Mouse (Mus musculus) lung, adult 2 months (tissue): Measurements from ENCODE around the gene Slc26a8.

Experiments used
- CTCF ChIP-seq: fragments of 200-500 bp; IDR thresholded peaks from 2 replicates; pipeline ENCODE4 v1.5.1; 2011; ENCODE audit warnings: mild to moderate bottlenecking, low read length, control low read depth; ENCODE audit not compliant: insufficient read depth
- POLR2A ChIP-seq: fragments of 200-500 bp; IDR thresholded peaks from 2 replicates; pipeline ENCODE4 v1.6.1; 2011; ENCODE audit warnings: low read depth, mild to moderate bottlenecking, control low read depth, low read length, borderline replicate concordance; ENCODE audit errors: extremely low read depth

DNA sequence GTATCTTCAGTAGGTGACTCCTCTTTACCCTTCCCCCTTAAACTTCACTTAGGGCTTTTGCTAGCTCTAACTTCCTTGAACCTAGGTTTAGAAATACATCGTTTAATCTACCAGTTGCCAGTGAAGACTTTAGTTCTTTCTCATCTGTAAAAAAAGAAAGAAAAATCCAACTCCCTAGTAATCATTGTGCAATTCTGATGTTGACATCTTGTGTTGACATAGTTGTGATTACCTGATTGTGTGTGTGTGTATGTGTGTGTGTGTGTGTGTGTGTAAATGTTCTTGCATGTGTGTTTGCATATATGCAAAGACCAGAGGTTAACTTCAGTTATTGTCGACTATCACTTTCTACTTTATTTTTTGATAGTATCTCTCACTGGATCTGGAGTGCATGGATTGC lies 8.6 kb upstream of the Slc26a8 start:
- TF ChIP-seq CTCF (no peak), POLR2A (no peak)
